44 mouse cellular contexts compared by ENCODE assay signal in genomic region chr11:99247916-99248315, GRCm38 (mm10). TPM values are rescaled to one million over a fixed set of nuclear protein-coding genes. Genes with fewer than 3 reads are reported as not detected.
"Had no signal": no experiment of that assay in that cellular context is flagged by ENCODE, and none has a peak within 500 bp of the region (broad histone marks: within the 10 kb centered on the region; RNA-seq: fewer than 3 reads in every experiment).

No protein-coding gene starts in this region.

- H3K4me1 ChIP-seq: liver, embryonic 12.5 days; liver, embryonic 15.5 days had no signal

- H3K36me3 ChIP-seq: limb, embryonic 10.5 days; limb, embryonic 12.5 days; limb, embryonic 13.5 days; limb, embryonic 15.5 days; liver, embryonic 12.5 days; liver, embryonic 13.5 days; liver, embryonic 15.5 days; lung, embryonic 15.5 days; midbrain, embryonic 10.5 days; midbrain, embryonic 12.5 days; midbrain, embryonic 13.5 days; midbrain, embryonic 15.5 days had no signal

- H3K9ac ChIP-seq: limb, embryonic 12.5 days; limb, embryonic 13.5 days; limb, embryonic 15.5 days; liver, embryonic 12.5 days; liver, embryonic 13.5 days; liver, embryonic 14.5 days; liver, embryonic 15.5 days; liver, postnatal 0 days; lung, embryonic 14.5 days; lung, embryonic 15.5 days; midbrain, embryonic 12.5 days; midbrain, embryonic 13.5 days; midbrain, embryonic 15.5 days had no signal

- H3K4me2 ChIP-seq: limb, embryonic 12.5 days; limb, embryonic 13.5 days; limb, embryonic 15.5 days; liver, embryonic 11.5 days; liver, embryonic 12.5 days; liver, embryonic 13.5 days; liver, embryonic 15.5 days; lung, embryonic 14.5 days; lung, embryonic 15.5 days; midbrain, embryonic 11.5 days; midbrain, embryonic 12.5 days; midbrain, embryonic 13.5 days; midbrain, embryonic 15.5 days had no signal

- ATAC-seq: liver, embryonic 12.5 days; liver, postnatal 0 days; lung, postnatal 0 days; midbrain, embryonic 13.5 days; midbrain, embryonic 15.5 days; midbrain, embryonic 16.5 days had no signal

- H3K27ac ChIP-seq: left cerebral cortex, adult 2 months; limb, embryonic 10.5 days; limb, embryonic 12.5 days; limb, embryonic 13.5 days; limb, embryonic 15.5 days; liver, embryonic 12.5 days; liver, embryonic 13.5 days; liver, embryonic 14.5 days; liver, embryonic 15.5 days; lung, embryonic 15.5 days; macrophage; midbrain, embryonic 10.5 days; midbrain, embryonic 12.5 days; midbrain, embryonic 13.5 days; midbrain, embryonic 15.5 days had no signal

- H3K9me3 ChIP-seq: limb, embryonic 10.5 days; limb, embryonic 12.5 days; limb, embryonic 13.5 days; limb, embryonic 15.5 days; liver, embryonic 12.5 days; liver, embryonic 13.5 days; liver, embryonic 15.5 days; lung, embryonic 15.5 days; megakaryocyte, embryonic 14.5 days; midbrain, embryonic 10.5 days; midbrain, embryonic 12.5 days; midbrain, embryonic 13.5 days; midbrain, embryonic 15.5 days had no signal

- DNase-seq: left cerebral cortex, postnatal 4 days; liver; liver, embryonic 13.5 days; liver, postnatal 0 days; lung, adult 18-20 months; lung, adult 2 months; lung, embryonic 14.5 days; lung, postnatal 10 days; lung, postnatal 14 days; lung, postnatal 36 days; lung, postnatal 4 days; midbrain, embryonic 14.5 days had no signal

- H3K4me3 ChIP-seq: left cerebral cortex, adult 2 months; limb, embryonic 10.5 days; limb, embryonic 12.5 days; limb, embryonic 13.5 days; limb, embryonic 15.5 days; liver, embryonic 12.5 days; liver, embryonic 13.5 days; liver, embryonic 15.5 days; lung, embryonic 15.5 days; megakaryocyte, embryonic 14.5 days; midbrain, embryonic 10.5 days; midbrain, embryonic 12.5 days; midbrain, embryonic 13.5 days; midbrain, embryonic 15.5 days; myocyte had no signal

- H3K27me3 ChIP-seq: limb, embryonic 12.5 days; limb, embryonic 13.5 days; limb, embryonic 15.5 days; liver, embryonic 13.5 days; lung, embryonic 15.5 days; midbrain, embryonic 12.5 days; midbrain, embryonic 13.5 days; midbrain, embryonic 15.5 days had no signal

RNA-seq across cellular contexts. Expression of gene Krt222, which starts 4.0 kb away (rescaled TPM):
- total RNA-seq: megakaryocyte progenitor cell, adult 5-6 weeks; megakaryocyte, adult 5-6 weeks; megakaryocyte-erythroid progenitor cell, adult 5-6 weeks had no signal
- polyA plus RNA-seq: liver, adult 2 months; macrophage had no signal

RNA-seq across cellular contexts. Expression of gene Krt24, which starts 37.1 kb away (rescaled TPM):
- total RNA-seq: left cerebral cortex, adult 2 months; left cerebral cortex, adult 8-10 months; left cerebral cortex, postnatal 10 days; left cerebral cortex, postnatal 14 days; left cerebral cortex, postnatal 25 days; left cerebral cortex, postnatal 36 days; left cerebral cortex, postnatal 4 days; liver, adult 2 months; megakaryocyte progenitor cell, adult 5-6 weeks; megakaryocyte, adult 5-6 weeks; megakaryocyte-erythroid progenitor cell, adult 5-6 weeks; monocyte, adult 5-6 weeks had no signal
- polyA plus RNA-seq: liver, adult 2 months; liver, embryonic 11.5 days; liver, embryonic 12.5 days; liver, embryonic 13.5 days; liver, embryonic 14.5 days; liver, embryonic 15.5 days; liver, embryonic 16.5 days; liver, postnatal 0 days; lung, adult 2 months; lung, embryonic 14.5 days; lung, embryonic 15.5 days; lung, embryonic 16.5 days; lung, postnatal 0 days; macrophage; midbrain, embryonic 10.5 days; midbrain, embryonic 11.5 days; midbrain, embryonic 12.5 days; midbrain, embryonic 13.5 days; midbrain, embryonic 14.5 days; midbrain, embryonic 15.5 days; midbrain, embryonic 16.5 days; myocyte had no signal
